Mouse (Mus musculus): ENCODE results near the gene Cdkl4. TPM values are rescaled to one million over a fixed set of nuclear protein-coding genes. Genes with fewer than 3 reads are reported as not detected.
A peak's percentile ranks its signal among the peaks of the same experiment; 100 is the strongest.
"Not testable (repeated sequence)": the region's sequence is repeated elsewhere in the genome, so short reads cannot be mapped to it uniquely, and the experiment has no call there.

Gene Cdkl4
- polyA plus RNA-seq, 1 experiment from 2014 or later, result 0.53 TPM

GRCm38 (mm10) chr17:80569718-80570117 is 7.9 kb downstream of the Cdkl4 start:
- ATAC-seq (replicated peaks; ENCODE audit: low FRiP score), result not testable (repeated sequence)

GRCm38 (mm10) chr17:80568842-80569601 is 8.6 kb downstream of the Cdkl4 start:
- Histone ChIP-seq H3K4me1 (replicated peaks; ENCODE audit: control insufficient read depth, insufficient read depth, low read length) (no peaks in the 10 kb centered on the region), H3K4me2 (no peak overlapping the region), H3K36me3 (ENCODE audit: control insufficient read depth, insufficient read depth, low read length) (no peaks in the 10 kb centered on the region), H3K27me3 (replicated peaks; ENCODE audit: control insufficient read depth, insufficient read depth, low read length) (no peaks in the 10 kb centered on the region), H3K27ac (ENCODE audit: low read depth, low read length) (no peak overlapping the region), H3K4me3 (ENCODE audit: low read depth, low read length) (no peak overlapping the region), H3K9me3 (ENCODE audit: control insufficient read depth, low read length) (no peaks in the 10 kb centered on the region), H3K9ac (ENCODE audit: low read depth, low read length) (no peak overlapping the region)
- DNase-seq (ENCODE audit: low spot score) (no peak), ATAC-seq (replicated peaks; ENCODE audit: low FRiP score) (no peak)
- 86% methylated on average over 6 of the region's 6 CpGs for WGBS

More at GRCm38 (mm10) chr17:80569718-80570117, 7.9 kb downstream of the Cdkl4 start:
- H3K27ac ChIP-seq (ENCODE audit: low read depth, low read length); H3K4me2 ChIP-seq; H3K4me3 ChIP-seq (ENCODE audit: low read depth, low read length); H3K27me3 ChIP-seq (replicated peaks; ENCODE audit: control insufficient read depth, insufficient read depth, low read length); DNase-seq (ENCODE audit: low spot score); H3K4me1 ChIP-seq (replicated peaks; ENCODE audit: control insufficient read depth, insufficient read depth, low read length); H3K36me3 ChIP-seq (ENCODE audit: control insufficient read depth, insufficient read depth, low read length); H3K9me3 ChIP-seq (ENCODE audit: control insufficient read depth, low read length); H3K9ac ChIP-seq (ENCODE audit: low read depth, low read length): not testable (repeated sequence)
- 85% methylated on average over 1 of the region's 2 CpGs for WGBS

DNA sequence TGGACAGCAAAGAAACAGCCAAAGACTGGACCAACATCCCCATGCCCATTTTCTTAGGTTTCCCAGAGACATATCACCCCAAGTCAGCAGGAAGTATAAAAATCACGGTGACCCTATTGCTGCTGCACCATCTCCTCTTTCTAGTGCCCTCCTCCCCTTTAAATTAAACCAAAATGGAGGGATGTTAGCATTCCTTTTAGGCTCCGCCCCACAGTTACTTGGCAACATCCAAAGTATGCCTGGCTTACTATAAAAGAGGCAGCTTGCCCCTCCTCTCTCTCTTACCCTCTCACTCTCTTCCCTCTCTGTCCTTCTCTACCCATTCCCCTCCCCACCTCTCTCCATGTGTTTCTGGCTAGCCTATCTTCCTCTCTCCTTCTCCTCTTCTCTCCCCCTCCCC is 9.2 kb downstream of the Cdkl4 start:
- no peak for DNase-seq (ENCODE audit: low spot score)

GRCm38 (mm10) chr17:80564611-80564924 is 13.0 kb downstream of the Cdkl4 start:
- WGBS, result 44% methylated on average over 3 of the region's 3 CpGs
- Histone ChIP-seq H3K9me3 (ENCODE audit: control insufficient read depth, low read length) (no peaks in the 10 kb centered on the region), H3K36me3 (ENCODE audit: control insufficient read depth, insufficient read depth, low read length) (no peaks in the 10 kb centered on the region), H3K27me3 (replicated peaks; ENCODE audit: control insufficient read depth, insufficient read depth, low read length) (no peaks in the 10 kb centered on the region), H3K27ac (ENCODE audit: low read depth, low read length) (no peak overlapping the region), H3K4me1 (replicated peaks; ENCODE audit: control insufficient read depth, insufficient read depth, low read length) (no peaks in the 10 kb centered on the region), H3K9ac (ENCODE audit: low read depth, low read length) (no peak overlapping the region), H3K4me2 (no peak overlapping the region), H3K4me3 (ENCODE audit: low read depth, low read length) (no peak overlapping the region)
- ATAC-seq (replicated peaks; ENCODE audit: low FRiP score), result no peak; the same call in 1 of the 2 replicates
- DNase-seq (ENCODE audit: low spot score), result no peak

More for the DNA sequence above, 9.2 kb downstream of the Cdkl4 start:
- H3K4me2 ChIP-seq, result no peak overlapping the region
- no peak overlapping the region for H3K9ac ChIP-seq (ENCODE audit: low read depth, low read length)
- H3K27ac ChIP-seq (ENCODE audit: low read depth, low read length), result no peak overlapping the region
- no peaks in the 10 kb centered on the region for H3K9me3 ChIP-seq (ENCODE audit: control insufficient read depth, low read length)
- H3K36me3 ChIP-seq (ENCODE audit: control insufficient read depth, insufficient read depth, low read length), result no peaks in the 10 kb centered on the region
- no peaks in the 10 kb centered on the region for H3K27me3 ChIP-seq (replicated peaks; ENCODE audit: control insufficient read depth, insufficient read depth, low read length)
- 88% methylated on average over 2 of the region's 2 CpGs for WGBS
- no peak overlapping the region for H3K4me3 ChIP-seq (ENCODE audit: low read depth, low read length)
- no peak for ATAC-seq (replicated peaks; ENCODE audit: low FRiP score)
- no peaks in the 10 kb centered on the region for H3K4me1 ChIP-seq (replicated peaks; ENCODE audit: control insufficient read depth, insufficient read depth, low read length)

DNA sequence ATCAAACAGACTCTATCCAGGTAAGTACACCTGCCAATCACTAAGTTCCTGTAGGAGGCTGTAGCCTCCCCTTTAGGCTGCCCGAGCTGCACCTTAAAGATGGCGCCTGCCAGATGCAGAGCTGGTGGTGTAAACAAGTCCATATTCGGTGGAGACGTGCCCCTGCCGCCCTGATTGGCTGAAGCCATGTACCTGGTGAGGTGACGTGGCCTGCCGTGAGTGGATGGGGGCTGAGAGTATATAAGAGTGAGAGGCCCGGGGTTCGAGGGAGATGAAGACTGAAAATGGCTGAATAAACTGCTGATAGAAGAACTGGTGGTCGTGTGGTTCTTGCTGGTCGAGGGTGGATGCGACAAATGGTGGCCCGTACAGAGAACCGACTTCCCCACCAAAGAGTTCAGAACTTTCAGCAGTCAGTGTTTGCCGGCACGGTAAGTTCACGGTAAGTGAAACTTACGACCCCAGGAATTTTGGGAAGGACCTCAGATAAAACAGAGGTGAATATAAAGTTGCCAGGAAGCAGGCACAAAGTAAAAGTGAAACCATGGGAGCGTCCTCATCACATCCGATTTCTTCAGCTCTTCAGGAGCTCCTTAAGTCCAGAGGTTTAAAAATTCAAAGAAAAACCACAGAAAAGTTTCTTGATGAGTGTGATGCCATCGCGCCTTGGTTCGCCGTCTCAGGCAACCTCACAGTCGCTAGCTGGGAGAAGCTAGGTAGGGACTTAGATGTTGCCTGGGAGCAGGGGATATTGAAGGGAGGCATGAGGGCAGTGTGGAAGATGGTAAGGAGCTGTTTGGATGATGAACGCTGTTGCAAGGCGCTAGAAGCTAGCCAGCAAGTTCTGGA is 13.6 kb downstream of the Cdkl4 start:
- not testable (repeated sequence) for H3K4me1 ChIP-seq (replicated peaks; ENCODE audit: control insufficient read depth, insufficient read depth, low read length); ATAC-seq (replicated peaks; ENCODE audit: low FRiP score); H3K27me3 ChIP-seq (replicated peaks; ENCODE audit: control insufficient read depth, insufficient read depth, low read length); H3K4me3 ChIP-seq (ENCODE audit: low read depth, low read length); H3K9ac ChIP-seq (ENCODE audit: low read depth, low read length); H3K4me2 ChIP-seq; H3K9me3 ChIP-seq (ENCODE audit: control insufficient read depth, low read length); DNase-seq (ENCODE audit: low spot score); H3K36me3 ChIP-seq (ENCODE audit: control insufficient read depth, insufficient read depth, low read length); H3K27ac ChIP-seq (ENCODE audit: low read depth, low read length)
- 85% methylated on average over 27 of the region's 27 CpGs for WGBS

DNA sequence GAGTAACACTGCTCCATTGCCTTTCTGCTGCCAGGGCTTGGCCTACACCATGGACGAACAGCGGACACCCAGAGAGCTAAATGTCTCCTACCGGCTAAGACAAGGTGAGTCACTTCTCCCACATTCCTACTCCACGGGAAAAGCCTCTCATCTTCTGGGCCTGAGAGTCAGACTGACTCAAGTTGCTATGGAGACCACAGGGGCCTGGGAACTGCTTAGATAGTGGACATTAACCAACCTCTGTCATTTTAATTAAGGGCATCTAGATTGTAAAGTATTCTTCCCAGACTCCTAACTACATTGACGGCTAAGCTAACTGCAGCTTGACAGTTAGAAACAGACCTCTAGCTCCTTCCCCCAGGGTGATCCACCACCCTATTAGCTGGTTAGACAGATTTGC is 14.8 kb downstream of the Cdkl4 start:
- Histone ChIP-seq H3K27me3 (replicated peaks; ENCODE audit: control insufficient read depth, insufficient read depth, low read length) (no peaks in the 10 kb centered on the region), H3K9ac (ENCODE audit: low read depth, low read length) (no peak overlapping the region), H3K4me3 (ENCODE audit: low read depth, low read length) (no peak overlapping the region), H3K36me3 (ENCODE audit: control insufficient read depth, insufficient read depth, low read length) (no peaks in the 10 kb centered on the region), H3K4me1 (replicated peaks; ENCODE audit: control insufficient read depth, insufficient read depth, low read length) (no peaks in the 10 kb centered on the region), H3K27ac (ENCODE audit: low read depth, low read length) (no peak overlapping the region), H3K4me2 (no peak overlapping the region), H3K9me3 (ENCODE audit: control insufficient read depth, low read length) (no peaks in the 10 kb centered on the region)
- DNase-seq (ENCODE audit: low spot score) (no peak), ATAC-seq (replicated peaks; ENCODE audit: low FRiP score) (no peak)
- WGBS, result 77% methylated on average over 5 of the region's 5 CpGs

DNA sequence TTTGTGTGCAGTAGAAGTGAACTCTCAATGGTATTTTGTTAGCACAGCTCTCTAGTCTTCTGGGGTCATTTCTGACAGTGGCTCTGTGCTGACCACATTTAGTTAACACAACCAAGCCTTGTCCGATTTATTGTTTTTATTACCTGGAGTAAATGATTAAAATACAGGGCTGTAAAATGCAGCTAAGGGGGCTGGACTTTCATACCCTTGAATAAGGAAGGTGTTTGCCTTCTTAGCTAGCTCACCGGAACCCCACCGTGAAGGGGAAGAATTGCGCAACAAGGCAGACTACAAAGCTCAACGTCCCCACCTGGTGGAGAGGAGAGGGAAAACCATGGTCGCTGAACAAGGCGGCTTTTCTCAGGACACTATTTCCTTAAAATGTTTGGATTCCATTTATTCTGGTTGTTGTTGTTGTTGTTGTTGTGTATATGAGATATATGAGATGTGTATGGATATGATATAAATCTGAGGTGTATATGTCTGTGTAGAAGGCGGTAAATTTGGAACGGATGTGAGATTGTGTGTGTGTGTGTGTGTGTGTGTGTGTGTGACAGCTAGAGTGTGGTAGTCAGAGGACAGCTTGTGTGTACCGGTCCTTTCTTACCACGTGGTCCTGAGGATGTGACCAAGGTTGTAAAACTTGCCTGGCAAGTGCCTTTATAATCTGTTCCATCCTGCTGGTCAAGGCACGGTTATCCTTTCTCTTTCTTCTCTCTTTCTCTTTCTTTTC is 16.8 kb downstream of the Cdkl4 start:
- 0 out of 2 replicates have a peak, but pooled peaks have one; percentile 47 for ATAC-seq (replicated peaks; ENCODE audit: low FRiP score)
- H3K4me2 ChIP-seq, result peak overlapping the region; percentile 51
- H3K27me3 ChIP-seq (replicated peaks; ENCODE audit: control insufficient read depth, insufficient read depth, low read length), result no peaks in the 10 kb centered on the region
- H3K4me1 ChIP-seq (replicated peaks; ENCODE audit: control insufficient read depth, insufficient read depth, low read length), result no peaks in the 10 kb centered on the region
- no peak overlapping the region for H3K9ac ChIP-seq (ENCODE audit: low read depth, low read length)
- H3K4me3 ChIP-seq (ENCODE audit: low read depth, low read length), result 0 out of 2 replicates have a peak overlapping the region, but pooled peaks have one; percentile 17
- H3K27ac ChIP-seq (ENCODE audit: low read depth, low read length), result no peak overlapping the region
- no peaks in the 10 kb centered on the region for H3K36me3 ChIP-seq (ENCODE audit: control insufficient read depth, insufficient read depth, low read length)
- peak; percentile 61 for DNase-seq (ENCODE audit: low spot score)
- WGBS, result 21% methylated on average over 12 of the region's 12 CpGs
- H3K9me3 ChIP-seq (ENCODE audit: control insufficient read depth, low read length), result peaks cover 2% of the 10 kb centered on the region; the same call in 1 of the 2 replicates

DNA sequence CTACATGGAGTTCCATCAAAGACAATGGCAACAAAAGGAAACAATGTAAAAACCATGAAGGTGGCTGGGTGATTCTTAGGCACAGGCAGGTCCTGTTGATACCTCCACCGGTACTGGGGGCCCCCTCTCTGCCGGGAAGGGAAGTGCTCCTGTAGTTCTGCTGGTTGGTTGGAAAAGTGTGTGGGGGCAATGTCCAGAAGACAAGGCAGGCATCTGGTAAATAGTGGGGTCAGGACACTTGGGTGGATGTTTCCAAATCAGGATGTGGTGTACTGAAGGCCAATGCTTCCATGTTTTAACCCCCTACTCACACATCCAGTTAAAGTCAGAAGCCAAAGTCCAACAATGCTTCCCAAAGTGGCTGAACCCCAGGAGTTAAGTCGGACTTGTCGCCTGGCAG is 17.9 kb downstream of the Cdkl4 start:
- ATAC-seq (replicated peaks; ENCODE audit: low FRiP score) (no peak), DNase-seq (ENCODE audit: low spot score) (no peak)
- 74% methylated on average over 4 of the region's 4 CpGs for WGBS

More for the DNA sequence above, 17.9 kb downstream of the Cdkl4 start:
- H3K9ac ChIP-seq (ENCODE audit: low read depth, low read length), result no peak overlapping the region
- H3K9me3 ChIP-seq (ENCODE audit: control insufficient read depth, low read length), result peaks cover 2% of the 10 kb centered on the region; the same call in 1 of the 2 replicates
- H3K4me1 ChIP-seq (replicated peaks; ENCODE audit: control insufficient read depth, insufficient read depth, low read length), result no peaks in the 10 kb centered on the region
- H3K27ac ChIP-seq (ENCODE audit: low read depth, low read length), result peak overlapping the region; percentile 25; the same call in 1 of the 2 replicates
- H3K4me3 ChIP-seq (ENCODE audit: low read depth, low read length), result no peak overlapping the region
- no peak overlapping the region for H3K4me2 ChIP-seq
- no peaks in the 10 kb centered on the region for H3K27me3 ChIP-seq (replicated peaks; ENCODE audit: control insufficient read depth, insufficient read depth, low read length)
- H3K36me3 ChIP-seq (ENCODE audit: control insufficient read depth, insufficient read depth, low read length), result no peaks in the 10 kb centered on the region

All from liver, embryonic 11.5 days (tissue).